Mouse (Mus musculus): ENCODE data around the gene Rasal3.

DNA sequence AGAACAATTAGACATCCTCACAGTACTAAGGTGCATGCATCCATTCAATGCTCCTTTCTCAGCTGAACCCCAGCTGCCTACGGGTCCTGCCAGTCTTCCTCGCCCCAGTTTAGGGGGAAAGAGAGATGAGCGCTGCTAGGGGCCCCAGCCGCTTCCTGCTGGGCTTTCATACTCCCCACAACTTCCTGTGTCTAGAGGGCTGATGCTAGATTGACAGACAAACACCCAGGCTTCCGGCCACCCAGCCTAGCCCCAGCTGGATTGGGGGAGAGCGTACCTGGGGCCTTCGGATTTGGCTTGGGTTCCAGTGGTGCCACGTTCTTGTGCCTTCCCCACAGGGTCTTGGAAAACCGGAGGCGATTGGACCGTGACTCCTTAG, 615 bp downstream of the Rasal3 start:
- TF ChIP-seq CTCF (IDR thresholded peaks at IDR 0.05; ENCODE audit: low read depth) (no peak), EP300 (IDR thresholded peaks at IDR 0.05; ENCODE audit: low read depth) (no peak)

Measured in liver, postnatal 0 days (tissue).